Mouse (Mus musculus): ENCODE results near the gene Pip4k2a.

DNA sequence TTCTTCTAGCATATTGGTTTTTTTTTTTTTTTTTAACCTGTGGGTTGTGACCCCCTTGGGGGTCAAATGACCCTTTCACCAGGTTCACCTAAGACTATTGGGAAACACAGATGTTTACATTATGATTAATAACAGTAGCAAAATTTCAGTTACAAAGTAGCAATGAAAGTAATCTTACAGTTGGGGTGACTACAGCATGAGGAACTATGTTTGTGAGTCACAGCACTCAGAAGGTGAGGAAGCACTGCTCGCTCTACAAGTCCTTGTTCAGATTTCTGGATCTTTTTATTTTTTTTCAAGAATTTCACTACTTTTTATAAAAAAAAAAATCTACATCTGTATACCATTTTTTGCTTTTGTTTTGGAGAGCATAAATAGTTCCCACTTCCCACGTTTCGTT lies 26.4 kb downstream of the Pip4k2a start:
- TF ChIP-seq CTCF (conservative IDR thresholded peaks at IDR 0.05 in 1 of 2, IDR thresholded peaks at IDR 0.05 in 1 of 2; ENCODE audit: low read depth in 2 of 2, low read length in 2 of 2) (no peak), HCFC1 (IDR thresholded peaks at IDR 0.05; ENCODE audit: low read depth, low read length) (no peak), ZNF384 (IDR thresholded peaks at IDR 0.05; ENCODE audit: low read depth, low read length) (no peak), ETS1 (conservative IDR thresholded peaks at IDR 0.05; ENCODE audit: low read depth, low read length) (no peak), EP300 (IDR thresholded peaks at IDR 0.05; ENCODE audit: low read length) (no peak), ZC3H11A (IDR thresholded peaks at IDR 0.05; ENCODE audit: low read depth, low read length) (no peak)

All from CH12.LX (cell line).